Mouse (Mus musculus) forebrain, embryonic 14.5 days (tissue): ENCODE data around the gene D8Ertd738e. TPM values are rescaled to one million over a fixed set of nuclear protein-coding genes. Genes with fewer than 3 reads are reported as not detected.

Source experiments
- ATAC-seq: fragments of 200-750 bp; cut with Nextera tagmentation; 2 replicates; pipeline ENCODE4 v1.8.0; 2017; ENCODE audit warnings: mild to moderate bottlenecking, moderate library complexity
- DNase-seq: peaks from one replicate; pipeline ENCODE4 v3.0.0-alpha.2; 2015; ENCODE audit warnings: low spot score
- H3K27ac ChIP-seq: fragments of 300-500 bp; sonication (generic); 2 replicates; pipeline ENCODE4 v1.5.1; 2014; ENCODE audit warnings: low read depth, mild to moderate bottlenecking, control low read depth, low read length, moderate library complexity
- H3K27me3 ChIP-seq: fragments of 300-500 bp; sonication (generic); replicated peaks from 2 replicates; pipeline ENCODE4 v1.6.1; 2014; ENCODE audit warnings: low read length, control low read depth, mixed read lengths; ENCODE audit not compliant: control insufficient read depth, insufficient read depth
- H3K36me3 ChIP-seq: fragments of 300-500 bp; sonication (generic); 2 replicates; pipeline ENCODE4 v1.6.1; 2014; ENCODE audit warnings: low read length, control low read depth; ENCODE audit not compliant: control insufficient read depth, insufficient read depth
- H3K4me1 ChIP-seq: fragments of 300-500 bp; sonication (generic); 2 replicates; pipeline ENCODE4 v1.6.1; 2014; ENCODE audit warnings: antibody characterized with exemption, low read length, control low read depth; ENCODE audit not compliant: control insufficient read depth, insufficient read depth
- H3K4me2 ChIP-seq: fragments of 300-500 bp; sonication (generic); 2 replicates; pipeline ENCODE4 v1.6.1; 2014; ENCODE audit warnings: mild to moderate bottlenecking, control low read depth, low read length
- H3K4me3 ChIP-seq: fragments of 300-500 bp; sonication (generic); 2 replicates; pipeline ENCODE4 v1.5.1; 2014; ENCODE audit warnings: low read depth, low read length, control low read depth
- H3K9ac ChIP-seq: fragments of 300-500 bp; sonication (generic); 2 replicates; pipeline ENCODE4 v1.6.1; 2014; ENCODE audit warnings: mild to moderate bottlenecking, low read length, control low read depth, moderate library complexity
- H3K9me3 ChIP-seq: fragments of 300-500 bp; sonication (generic); replicated peaks from 2 replicates; pipeline ENCODE4 v1.6.1; 2016; ENCODE audit warnings: low read length, control low read depth, mixed read lengths; ENCODE audit not compliant: control insufficient read depth
- WGBS: fragments of 180-500 bp; shearing (Covaris S2); extraction: QIAGEN DNeasy Blood & Tissue Kit; methylation state at CpG from one replicate; pipeline ENCODE4 v1.1.7; 2014; 5-methylcytosine and 5-hydroxymethylcytosine counted together
- polyA plus RNA-seq: library from polyadenylated mRNA; unstranded; fragments of >200 nt; fragmentation: Nextera tagmentation; extraction: Ambion mirVana; gene quantifications from 2 replicates; pipeline ENCODE4 v1.2.1, GENCODE M21; 2014

D8Ertd738e gene
- polyA plus RNA-seq, 1 experiment from 2014 or later, result 329 TPM

- H3K4me1 ChIP-seq, result peaks cover 4% of the 10 kb centered on the region; the same call in 1 of the 2 replicates
- H3K27me3 ChIP-seq, result no peaks in the 10 kb centered on the region
- no peak overlapping the region for H3K4me3 ChIP-seq
- no peaks in the 10 kb centered on the region for H3K9me3 ChIP-seq
- 24% methylated on average over 2 of the region's 2 CpGs for WGBS
- H3K27ac ChIP-seq, result no peak overlapping the region
- DNase-seq, result peak; percentile 47
- peak overlapping the region; percentile 21; the same call in 1 of the 2 replicates for H3K9ac ChIP-seq
- H3K4me2 ChIP-seq, result no peak overlapping the region
- H3K36me3 ChIP-seq, result peaks cover 35% of the 10 kb centered on the region
- no peak for ATAC-seq
Observed at GRCm38 (mm10) chr8:84241821-84242220, 7.7 kb downstream of the D8Ertd738e start.

GRCm38 (mm10) chr8:84241167-84241566 is 8.4 kb downstream of the D8Ertd738e start:
- H3K4me1 ChIP-seq, result peaks cover 4% of the 10 kb centered on the region; the same call in 1 of the 2 replicates
- ATAC-seq (no peak), DNase-seq (no peak)
- no peak overlapping the region for H3K4me2 ChIP-seq
- H3K27ac ChIP-seq, result no peak overlapping the region
- 73% methylated on average over 6 of the region's 6 CpGs for WGBS
- H3K4me3 ChIP-seq, result no peak overlapping the region
- no peak overlapping the region for H3K9ac ChIP-seq
- no peaks in the 10 kb centered on the region for H3K9me3 ChIP-seq
- H3K36me3 ChIP-seq, result peaks cover 29% of the 10 kb centered on the region
- no peaks in the 10 kb centered on the region for H3K27me3 ChIP-seq

- peaks cover 17% of the 10 kb centered on the region for H3K4me1 ChIP-seq
- H3K9me3 ChIP-seq, result no peaks in the 10 kb centered on the region
- 19% methylated on average over 19 of the region's 19 CpGs for WGBS
- peak overlapping the region; percentile 70 for H3K9ac ChIP-seq
- ATAC-seq (peak; percentile 1; the same call in 1 of the 2 replicates), DNase-seq (no peak)
- no peaks in the 10 kb centered on the region for H3K27me3 ChIP-seq
- H3K27ac ChIP-seq, result peak overlapping the region; percentile 80
- peaks cover 24% of the 10 kb centered on the region for H3K36me3 ChIP-seq
- H3K4me2 ChIP-seq, result peak overlapping the region; percentile 70
- H3K4me3 ChIP-seq, result peak overlapping the region; percentile 52
Observed at GRCm38 (mm10) chr8:84237542-84238229, 11.8 kb downstream of the D8Ertd738e start.

- Histone ChIP-seq H3K27ac (peak within 1 kb of the TSS; percentile 80), H3K9me3 (no peaks in the 10 kb centered on the region), H3K9ac (peak within 1 kb of the TSS; percentile 97), H3K4me3 (peak within 1 kb of the TSS; percentile 91), H3K4me2 (peak within 1 kb of the TSS; percentile 91), H3K27me3 (no peaks in the 10 kb centered on the region), H3K36me3 (peaks cover 30% of the 10 kb centered on the region), H3K4me1 (peaks cover 17% of the 10 kb centered on the region)
- under 1% methylated on average over 35 of the region's 35 CpGs for WGBS
- DNase-seq (peak; percentile 100), ATAC-seq (peak; percentile 98)
Observed at GRCm38 (mm10) chr8:84236998-84237473, 12.5 kb downstream of the D8Ertd738e start, which contains the start of gene Zswim4. Zswim4 (minus strand) TSS chr8:84237055.

GRCm38 (mm10) chr8:84236410-84236997 is 13.0 kb downstream of the D8Ertd738e start:
- Histone ChIP-seq H3K4me3 (peak overlapping the region; percentile 91), H3K9me3 (no peaks in the 10 kb centered on the region), H3K9ac (peak overlapping the region; percentile 97), H3K27me3 (no peaks in the 10 kb centered on the region), H3K4me2 (peak overlapping the region; percentile 91), H3K4me1 (peaks cover 17% of the 10 kb centered on the region), H3K36me3 (peaks cover 36% of the 10 kb centered on the region), H3K27ac (peak overlapping the region; percentile 60)
- under 1% methylated on average over 27 of the region's 30 CpGs for WGBS
- DNase-seq (peak; percentile 22), ATAC-seq (peak; percentile 18)

GRCm38 (mm10) chr8:84235746-84236409 is 13.6 kb downstream of the D8Ertd738e start:
- peak overlapping the region; percentile 97 for H3K9ac ChIP-seq
- WGBS, result 37% methylated on average over 10 of the region's 10 CpGs
- H3K4me2 ChIP-seq, result peak overlapping the region; percentile 91
- H3K4me1 ChIP-seq, result peaks cover 17% of the 10 kb centered on the region
- H3K4me3 ChIP-seq, result peak overlapping the region; percentile 91
- H3K27ac ChIP-seq, result 0 out of 2 replicates have a peak overlapping the region, but pooled peaks have one; percentile 60
- no peaks in the 10 kb centered on the region for H3K27me3 ChIP-seq
- no peak for DNase-seq
- no peak for ATAC-seq
- peaks cover 42% of the 10 kb centered on the region for H3K36me3 ChIP-seq
- H3K9me3 ChIP-seq, result no peaks in the 10 kb centered on the region

GRCm38 (mm10) chr8:84233055-84233454 is 16.5 kb downstream of the D8Ertd738e start:
- no peak overlapping the region for H3K9ac ChIP-seq
- WGBS, result 87% methylated on average over 2 of the region's 2 CpGs
- no peaks in the 10 kb centered on the region for H3K27me3 ChIP-seq
- H3K4me3 ChIP-seq, result no peak overlapping the region
- no peak overlapping the region for H3K27ac ChIP-seq
- H3K9me3 ChIP-seq, result no peaks in the 10 kb centered on the region
- DNase-seq (no peak), ATAC-seq (no peak)
- peaks cover 69% of the 10 kb centered on the region for H3K36me3 ChIP-seq
- no peak overlapping the region for H3K4me2 ChIP-seq
- peaks cover 17% of the 10 kb centered on the region for H3K4me1 ChIP-seq

- Histone ChIP-seq H3K36me3 (peaks cover 92% of the 10 kb centered on the region), H3K9me3 (no peaks in the 10 kb centered on the region), H3K27ac (no peak overlapping the region), H3K4me3 (no peak overlapping the region), H3K9ac (no peak overlapping the region), H3K4me1 (peaks cover 8% of the 10 kb centered on the region), H3K27me3 (no peaks in the 10 kb centered on the region), H3K4me2 (no peak overlapping the region)
- ATAC-seq, result no peak
- no peak for DNase-seq
- WGBS, result 74% methylated on average over 17 of the region's 17 CpGs
Observed at GRCm38 (mm10) chr8:84230735-84231134, 18.8 kb downstream of the D8Ertd738e start.
